In the genomic region with DNA sequence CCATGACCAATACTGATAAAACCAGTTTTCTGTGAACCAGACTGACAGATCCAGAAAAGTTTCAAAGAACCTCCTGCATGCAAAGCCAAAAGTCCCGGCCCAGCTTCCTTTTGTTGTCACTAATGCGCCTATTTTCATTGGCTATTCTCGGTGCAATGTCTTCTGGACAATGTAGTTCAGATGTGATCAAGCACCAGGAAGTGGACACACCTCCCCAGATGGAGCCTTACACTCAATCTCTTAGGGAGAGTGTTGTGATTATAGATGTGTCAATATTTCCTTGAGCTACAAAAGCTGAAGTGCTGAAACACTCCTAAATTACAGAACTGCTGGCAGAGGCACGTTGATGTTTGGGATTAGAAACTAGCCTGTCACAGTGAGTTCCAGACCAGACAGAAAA, we compare ENCODE assay signal across 24 mouse cellular contexts. TPM values are rescaled to one million over a fixed set of nuclear protein-coding genes. Genes with fewer than 3 reads are reported as not detected.
DNase-seq lines count a peak whose midpoint lies in the region; TF ChIP-seq lines count a peak whose summit lies in the region.
"Not testable (repeated sequence)": the region's sequence is repeated elsewhere in the genome, so short reads cannot be mapped to it uniquely, and the experiment has no call there.
"Had no signal": no experiment of that assay in that cellular context is flagged by ENCODE, and none has a peak within 500 bp of the region (broad histone marks: within the 10 kb centered on the region; RNA-seq: fewer than 3 reads in every experiment).

No protein-coding gene starts in this region.

- H3K9ac ChIP-seq in MEL (ENCODE audit: control insufficient read depth, low read depth, low read length, poor library complexity, severe bottlenecking): not testable (repeated sequence)

- peak; percentile 4 for DNase-seq in 3134 (ENCODE audit: extremely low read depth, insufficient read length, low spot score)
- peak; percentile 16 for DNase-seq in 3T3-L1 (ENCODE audit: low read depth, low spot score)
- peak; percentile 23 for DNase-seq in MEL (ENCODE audit: low read depth, low spot score)
- peak; percentile 8 for DNase-seq in NIH3T3 (ENCODE audit: low read depth)
- DNase-seq in adipocyte (ENCODE audit: low spot score): peak; percentile 1
- DNase-seq in heart, adult 11 months: peak; percentile 22
- DNase-seq in heart, embryonic 10.5 days (ENCODE audit: low spot score): peak; percentile 9

- TF ChIP-seq RAD21 in MEL (IDR thresholded peaks at IDR 0.05; ENCODE audit: low read depth, low read length): not testable (repeated sequence)

- H3K9me3 ChIP-seq in MEL (replicated peaks; ENCODE audit: insufficient read depth, low read length); heart, embryonic 10.5 days: not testable (repeated sequence)

- not testable (repeated sequence) for TF ChIP-seq CTCF in MEL (IDR thresholded peaks at IDR 0.05 in 2 of 3, conservative IDR thresholded peaks at IDR 0.05 in 1 of 3; ENCODE audit: control insufficient read depth in 1 of 3, insufficient read depth in 1 of 3, low read depth in 2 of 3, low read length in 3 of 3, poor library complexity in 1 of 3, severe bottlenecking in 1 of 3)

- not testable (repeated sequence) for H3K4me1 ChIP-seq in MEL (ENCODE audit: control insufficient read depth in 1 of 2, insufficient read depth in 2 of 2, low read length in 2 of 2); heart, embryonic 10.5 days

- not testable (repeated sequence) for H3K27me3 ChIP-seq in MEL (ENCODE audit: control insufficient read depth in 1 of 2, insufficient read depth in 2 of 2, low read length in 2 of 2); heart, embryonic 10.5 days (ENCODE audit: insufficient read depth, poor library complexity, severe bottlenecking)

- H3K4me3 ChIP-seq in MEL (ENCODE audit: control insufficient read depth in 1 of 2, insufficient read depth in 1 of 2, low read depth in 2 of 2, low read length in 2 of 2); heart, embryonic 10.5 days: not testable (repeated sequence)

- not testable (repeated sequence) for TF ChIP-seq EP300 in MEL (IDR thresholded peaks at IDR 0.05; ENCODE audit: low read depth in 1 of 2, low read length in 2 of 2)

- H3K36me3 ChIP-seq in MEL (ENCODE audit: control insufficient read depth in 1 of 2, insufficient read depth in 2 of 2, low read length in 2 of 2); heart, embryonic 10.5 days: not testable (repeated sequence)

- H3K79me2 ChIP-seq in MEL (ENCODE audit: control insufficient read depth, insufficient read depth, low read length, poor library complexity): not testable (repeated sequence)

- not testable (repeated sequence) for H3K27ac ChIP-seq in MEL (ENCODE audit: control insufficient read depth, low read depth, low read length); heart, embryonic 10.5 days

- WGBS in heart, embryonic 10.5 days: 77% methylated on average over 4 of the region's 4 CpGs

- not testable (repeated sequence) for TF ChIP-seq POLR2A in MEL (IDR thresholded peaks at IDR 0.05; ENCODE audit: control insufficient read depth in 1 of 2, insufficient read depth in 1 of 2, low read depth in 1 of 2, low read length in 2 of 2, poor library complexity in 1 of 2)

TF ChIP-seq in MEL, 35 proteins besides CTCF, POLR2A, EP300 and RAD21:
- peak; percentile 62; the same call in 1 of the 2 replicates for TF ChIP-seq ELF1 (IDR thresholded peaks at IDR 0.05; ENCODE audit: low read depth, low read length)
- peak; percentile 70 for TF ChIP-seq HCFC1 (IDR thresholded peaks at IDR 0.05; ENCODE audit: low read depth, low read length)

RNA-seq across cellular contexts. Expression of a gene that starts 32.3 kb away (rescaled TPM):
- not detected in 2 replicates for total RNA-seq in MEL (2012; rRNA removed)
- not detected for polyA plus RNA-seq in MEL (2012; ENCODE audit: insufficient read depth in 1 of 2, insufficient read length in 2 of 2, low read depth in 1 of 2, low replicate concordance in 2 of 2, missing spikeins in 1 of 2)
- polyA plus RNA-seq in heart, embryonic 10.5 days (2016; fragmentation: Nextera tagmentation; extraction: Ambion mirVana): not detected in 2 replicates
- total RNA-seq: adrenal gland, adult 18-20 months; adrenal gland, adult 2 months; adrenal gland, adult 8-10 months; adrenal gland, postnatal 10 days; adrenal gland, postnatal 14 days; adrenal gland, postnatal 25 days; adrenal gland, postnatal 36 days; adrenal gland, postnatal 4 days; CH12.LX; ES-E14 had no signal
- polyA plus RNA-seq: activated CD4-positive, CD25-positive, alpha-beta regulatory T cell, adult 4 months; adrenal gland, adult 2 months; brain, embryonic 14.5 days; C2C12; CD4-positive, CD25-positive, alpha-beta regulatory T cell, adult 4 months; cerebellum, adult 2 months; Patski had no signal

RNA-seq across cellular contexts. Expression of a gene that starts 34.8 kb away (rescaled TPM):
- not detected in 2 replicates for total RNA-seq in MEL (2012; rRNA removed)
- not detected for polyA plus RNA-seq in MEL (2012; ENCODE audit: insufficient read depth in 1 of 2, insufficient read length in 2 of 2, low read depth in 1 of 2, low replicate concordance in 2 of 2, missing spikeins in 1 of 2)
- polyA plus RNA-seq in heart, embryonic 10.5 days (2016; fragmentation: Nextera tagmentation; extraction: Ambion mirVana): not detected in 2 replicates
- total RNA-seq: adrenal gland, adult 18-20 months; adrenal gland, adult 2 months; adrenal gland, adult 8-10 months; adrenal gland, postnatal 10 days; adrenal gland, postnatal 14 days; adrenal gland, postnatal 25 days; adrenal gland, postnatal 36 days; adrenal gland, postnatal 4 days; CH12.LX; ES-E14; G1E had no signal
- polyA plus RNA-seq: activated CD4-positive, CD25-positive, alpha-beta regulatory T cell, adult 4 months; adrenal gland, adult 2 months; brain, embryonic 14.5 days; C2C12; CD4-positive, CD25-positive, alpha-beta regulatory T cell, adult 4 months; cerebellum, adult 2 months; G1E; Patski had no signal
